Mouse (Mus musculus) gastrocnemius, postnatal 14 days (tissue): ENCODE measurements around the gene Lim2. TPM values are rescaled to one million over a fixed set of nuclear protein-coding genes. Genes with fewer than 3 reads are reported as not detected.

ENCODE experiments used
- DNase-seq: peaks from one replicate; pipeline ENCODE4 v3.0.0; 2021; ENCODE audit warnings: mixed read lengths
- intact Hi-C: fragments of 180-260 bp; cut with DNase I; formaldehyde crosslinking; loops from one replicate; pipeline ENCODE4 v1.15.1; 2025; ENCODE audit warnings: low total_unique reads
- microRNA-seq, 2 experiments: library from miRNA; unstranded; fragments of <30 nt; microRNA quantifications; one replicate each; pipeline ENCODE4 v1.2.0; 2021
- total RNA-seq, 2 experiments: library from RNA; stranded (reverse); gene quantifications; 2 replicates each; pipeline ENCODE4 v1.2.3; 2021

Gene Lim2
- total RNA-seq, 2 experiments from 2014 or later, result not detected

GRCm38 (mm10) chr7:43482090-43482716 is 54.7 kb downstream of the Lim2 start:
- no peak for DNase-seq

GRCm38 (mm10) chr7:43483236-43483635 is 55.8 kb downstream of the Lim2 start:
- DNase-seq, result no peak
- intact Hi-C loops, result no loop called here

More at GRCm38 (mm10) chr7:43482090-43482716, 54.7 kb downstream of the Lim2 start:
- intact Hi-C loops, result no loop called here

Small RNAs within 50 kb of the gene (microRNA-seq; reads per million reads assigned to microRNA genes)
- 2.5 to 3.5 reads per million in 2 experiments for gene Mir7051

Other genes with a start within 250 kb of the Lim2 start
- 1 to 10 TPM; 9.4 to 9.7 TPM for gene Zfp715, start 114.4 kb upstream of the Lim2 start, total RNA-seq
- not detected for gene Siglecf, start 76.3 kb upstream of the Lim2 start, total RNA-seq
- gene Siglecg, start 19.5 kb upstream of the Lim2 start, total RNA-seq, result under 1 TPM in 1 of 2 experiments, not detected in 1; 0.08 TPM
- gene Nkg7, start 9.4 kb downstream of the Lim2 start, total RNA-seq, result not detected
- not detected for gene Cldnd2, start 13.1 kb downstream of the Lim2 start, total RNA-seq
- 100 to 1,000 TPM; 341 to 442 TPM for gene Etfb, start 16.4 kb downstream of the Lim2 start, total RNA-seq
- under 1 TPM in 1 of 2 experiments, not detected in 1; 0.80 TPM for gene Gm45233, start 16.5 kb downstream of the Lim2 start, total RNA-seq
- 1 to 10 TPM; 1.4 to 1.8 TPM for gene Vsig10l, start 35.5 kb downstream of the Lim2 start, total RNA-seq
- under 1 TPM; 0.27 to 0.70 TPM for gene Iglon5, start 62.4 kb downstream of the Lim2 start, total RNA-seq
- not detected for gene 4931406B18Rik, start 78.3 kb downstream of the Lim2 start, total RNA-seq
- 1 to 10 TPM; 1.7 to 2.1 TPM for gene Cd33, start 116.8 kb downstream of the Lim2 start, total RNA-seq
- gene Zfp658, start 134.6 kb downstream of the Lim2 start, total RNA-seq, result under 1 TPM; 0.64 to 0.88 TPM
- 1 to 10 TPM; 3.7 to 5.6 TPM for gene Zfp719, start 151.9 kb downstream of the Lim2 start, total RNA-seq
- not detected for gene Zfp819, start 179.5 kb downstream of the Lim2 start, total RNA-seq
- not detected for gene Ceacam18, start 207.0 kb downstream of the Lim2 start, total RNA-seq
- under 1 TPM; 0.78 to 0.80 TPM for gene Siglece, start 232.5 kb downstream of the Lim2 start, total RNA-seq
- gene Ctu1, start 244.3 kb downstream of the Lim2 start, total RNA-seq, result 1 to 10 TPM; 2.2 to 2.9 TPM